Mouse (Mus musculus): ENCODE measurements around the gene Hhat. TPM values are rescaled to one million over a fixed set of nuclear protein-coding genes. Genes with fewer than 3 reads are reported as not detected.

Gene Hhat
- polyA plus RNA-seq, 1 experiment from 2014 or later = 8.0 TPM

GRCm38 (mm10) chr1:192770130-192770494 is 911 bp downstream of the Hhat start:
- Histone ChIP-seq H3K27ac (ENCODE audit: low read depth, low read length) (peak overlapping the region; percentile 87), H3K9ac (ENCODE audit: low read depth, low read length) (peak overlapping the region; percentile 98), H3K4me2 (replicated peaks; ENCODE audit: low read depth, low read length) (peak overlapping the region; percentile 99), H3K4me1 (replicated peaks; ENCODE audit: control insufficient read depth, insufficient read depth, low read length) (no peaks in the 10 kb centered on the region; the same call in 1 of the 2 replicates), H3K9me3 (ENCODE audit: control insufficient read depth, low read length) (no peaks in the 10 kb centered on the region), H3K27me3 (ENCODE audit: control insufficient read depth, insufficient read depth, low read length) (no peaks in the 10 kb centered on the region), H3K4me3 (ENCODE audit: low read depth, low read length) (peak overlapping the region; percentile 74), H3K36me3 (ENCODE audit: control insufficient read depth, insufficient read depth, low read length) (no peaks in the 10 kb centered on the region)
- ATAC-seq (ENCODE audit: low FRiP score) = peak; percentile 80
- DNase-seq (ENCODE audit: low spot score) = peak; percentile 73
- WGBS = 12% methylated on average over 10 of the region's 10 CpGs

DNA sequence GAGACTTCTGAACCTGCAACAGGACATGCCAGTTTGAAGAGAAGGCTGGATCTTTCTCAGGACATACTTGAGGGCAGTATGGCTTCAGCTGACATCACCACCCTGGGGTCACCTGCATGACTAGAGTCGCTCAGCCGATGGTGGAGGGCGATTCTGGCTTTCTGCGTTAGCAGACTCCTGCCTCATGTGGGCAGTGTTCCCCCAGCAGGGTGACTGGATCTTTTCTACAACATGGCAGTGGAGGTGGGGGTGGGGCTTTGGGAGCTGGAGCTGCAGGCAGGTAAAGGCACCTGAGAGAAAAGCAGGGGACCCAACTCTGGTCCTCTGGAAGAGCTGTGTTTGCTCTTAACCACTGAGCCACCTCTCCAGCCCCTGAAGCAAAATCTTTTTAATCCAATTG is 5.5 kb downstream of the Hhat start:
- no peaks in the 10 kb centered on the region for H3K27me3 ChIP-seq (ENCODE audit: control insufficient read depth, insufficient read depth, low read length)
- H3K4me1 ChIP-seq (replicated peaks; ENCODE audit: control insufficient read depth, insufficient read depth, low read length) = no peaks in the 10 kb centered on the region; the same call in 1 of the 2 replicates
- no peak overlapping the region for H3K4me3 ChIP-seq (ENCODE audit: low read depth, low read length)
- 41% methylated on average over 4 of the region's 4 CpGs for WGBS
- no peak overlapping the region for H3K9ac ChIP-seq (ENCODE audit: low read depth, low read length)
- H3K36me3 ChIP-seq (ENCODE audit: control insufficient read depth, insufficient read depth, low read length) = no peaks in the 10 kb centered on the region
- H3K9me3 ChIP-seq (ENCODE audit: control insufficient read depth, low read length) = no peaks in the 10 kb centered on the region
- DNase-seq (ENCODE audit: low spot score) (no peak), ATAC-seq (ENCODE audit: low FRiP score) (no peak)
- no peak overlapping the region for H3K4me2 ChIP-seq (replicated peaks; ENCODE audit: low read depth, low read length)
- H3K27ac ChIP-seq (ENCODE audit: low read depth, low read length) = no peak overlapping the region

- ATAC-seq (ENCODE audit: low FRiP score) (no peak), DNase-seq (ENCODE audit: low spot score) (no peak)
- Histone ChIP-seq H3K4me1 (replicated peaks; ENCODE audit: control insufficient read depth, insufficient read depth, low read length) (no peaks in the 10 kb centered on the region), H3K27ac (ENCODE audit: low read depth, low read length) (no peak overlapping the region), H3K27me3 (ENCODE audit: control insufficient read depth, insufficient read depth, low read length) (no peaks in the 10 kb centered on the region), H3K4me3 (ENCODE audit: low read depth, low read length) (no peak overlapping the region), H3K9me3 (ENCODE audit: control insufficient read depth, low read length) (no peaks in the 10 kb centered on the region), H3K4me2 (replicated peaks; ENCODE audit: low read depth, low read length) (no peak overlapping the region), H3K36me3 (ENCODE audit: control insufficient read depth, insufficient read depth, low read length) (no peaks in the 10 kb centered on the region), H3K9ac (ENCODE audit: low read depth, low read length) (no peak overlapping the region)
- 67% methylated on average over 2 of the region's 2 CpGs for WGBS
Observed at GRCm38 (mm10) chr1:192764547-192764946, 6.5 kb downstream of the Hhat start.

GRCm38 (mm10) chr1:192762946-192763933 is 7.8 kb downstream of the Hhat start:
- DNase-seq (ENCODE audit: low spot score) (no peak), ATAC-seq (ENCODE audit: low FRiP score) (no peak)
- Histone ChIP-seq H3K36me3 (ENCODE audit: control insufficient read depth, insufficient read depth, low read length) (no peaks in the 10 kb centered on the region), H3K27me3 (ENCODE audit: control insufficient read depth, insufficient read depth, low read length) (no peaks in the 10 kb centered on the region), H3K9ac (ENCODE audit: low read depth, low read length) (no peak overlapping the region), H3K9me3 (ENCODE audit: control insufficient read depth, low read length) (no peaks in the 10 kb centered on the region), H3K27ac (ENCODE audit: low read depth, low read length) (no peak overlapping the region), H3K4me3 (ENCODE audit: low read depth, low read length) (no peak overlapping the region), H3K4me2 (replicated peaks; ENCODE audit: low read depth, low read length) (no peak overlapping the region), H3K4me1 (replicated peaks; ENCODE audit: control insufficient read depth, insufficient read depth, low read length) (no peaks in the 10 kb centered on the region)
- WGBS = 80% methylated on average over 7 of the region's 7 CpGs

DNA sequence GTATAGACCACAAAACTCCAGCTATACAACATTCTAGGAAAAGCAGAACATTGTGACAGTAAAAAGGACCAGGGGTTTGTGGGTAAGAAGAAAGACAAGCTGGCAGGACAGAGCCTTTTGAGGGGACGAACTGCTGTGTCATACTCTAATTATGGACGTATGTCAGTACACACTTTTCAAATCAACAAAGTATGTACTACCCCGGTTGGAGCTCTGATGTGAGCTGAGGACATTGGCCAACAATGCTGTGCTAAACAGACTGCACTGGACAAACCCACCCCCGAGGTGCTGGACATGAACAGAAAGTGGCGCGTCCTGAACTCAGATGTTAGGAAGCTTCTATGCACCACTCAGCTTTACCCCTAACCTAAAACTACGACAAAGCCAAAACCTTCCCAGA is 14.3 kb downstream of the Hhat start:
- Histone ChIP-seq H3K36me3 (ENCODE audit: control insufficient read depth, insufficient read depth, low read length) (no peaks in the 10 kb centered on the region), H3K27ac (ENCODE audit: low read depth, low read length) (peak overlapping the region; percentile 82), H3K4me1 (replicated peaks; ENCODE audit: control insufficient read depth, insufficient read depth, low read length) (peaks cover 5% of the 10 kb centered on the region; the same call in 1 of the 2 replicates), H3K27me3 (ENCODE audit: control insufficient read depth, insufficient read depth, low read length) (no peaks in the 10 kb centered on the region), H3K4me2 (replicated peaks; ENCODE audit: low read depth, low read length) (no peak overlapping the region), H3K4me3 (ENCODE audit: low read depth, low read length) (no peak overlapping the region), H3K9ac (ENCODE audit: low read depth, low read length) (no peak overlapping the region), H3K9me3 (ENCODE audit: control insufficient read depth, low read length) (no peaks in the 10 kb centered on the region)
- ATAC-seq (ENCODE audit: low FRiP score) (no peak), DNase-seq (ENCODE audit: low spot score) (no peak)
- whole genome bisulfite sequencing = 87% methylated on average over 7 of the region's 7 CpGs

DNA sequence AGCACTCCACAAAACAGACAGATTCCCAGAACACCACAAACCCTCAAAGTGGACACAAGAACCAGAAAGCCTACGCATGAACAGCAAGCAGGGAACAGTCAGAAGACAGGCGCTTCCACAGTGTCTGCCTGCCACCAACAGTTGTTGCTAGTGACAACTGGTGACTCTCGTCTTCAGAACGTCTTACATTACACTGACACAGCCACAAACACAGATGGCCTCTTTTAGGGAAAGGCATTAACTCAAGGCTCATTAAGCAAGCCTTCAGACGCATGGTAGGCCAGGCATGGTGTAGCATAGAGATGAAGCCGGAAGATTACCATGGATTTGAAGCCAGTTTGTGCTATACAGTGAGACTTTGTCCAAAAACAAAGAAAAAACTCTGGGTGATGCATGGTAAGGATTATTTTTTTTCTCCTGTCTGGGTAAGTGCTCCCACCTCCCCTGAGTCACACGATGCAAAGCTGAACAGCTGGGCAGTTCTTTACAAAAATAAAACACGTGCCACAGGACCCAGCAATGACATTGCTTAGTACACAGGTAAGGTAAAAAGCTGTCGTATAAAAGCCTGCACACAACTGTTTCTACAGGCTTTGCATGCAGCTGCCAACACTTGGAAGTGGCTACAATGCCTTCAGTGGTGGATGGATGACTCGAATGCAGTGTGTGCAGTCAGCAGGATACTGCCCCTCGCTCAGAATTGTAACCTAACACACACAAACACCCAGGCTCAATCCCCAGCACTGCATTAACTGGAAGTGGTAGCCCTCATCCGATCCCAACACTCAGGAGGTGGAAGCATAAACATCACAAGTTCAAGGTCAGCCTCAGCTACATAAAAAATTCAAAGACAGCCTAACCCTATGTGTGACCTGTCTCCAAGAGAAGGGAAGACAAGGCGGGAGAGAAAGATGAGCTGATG is 15.1 kb downstream of the Hhat start:
- Histone ChIP-seq H3K4me3 (ENCODE audit: low read depth, low read length) (no peak overlapping the region), H3K4me1 (replicated peaks; ENCODE audit: control insufficient read depth, insufficient read depth, low read length) (peaks cover 5% of the 10 kb centered on the region; the same call in 1 of the 2 replicates), H3K9ac (ENCODE audit: low read depth, low read length) (peak overlapping the region; percentile 40; the same call in 1 of the 2 replicates), H3K36me3 (ENCODE audit: control insufficient read depth, insufficient read depth, low read length) (no peaks in the 10 kb centered on the region), H3K27ac (ENCODE audit: low read depth, low read length) (peak overlapping the region; percentile 82), H3K27me3 (ENCODE audit: control insufficient read depth, insufficient read depth, low read length) (no peaks in the 10 kb centered on the region), H3K4me2 (replicated peaks; ENCODE audit: low read depth, low read length) (0 out of 2 replicates have a peak overlapping the region, but pooled peaks have one; percentile 7), H3K9me3 (ENCODE audit: control insufficient read depth, low read length) (no peaks in the 10 kb centered on the region)
- WGBS = 44% methylated on average over 13 of the region's 13 CpGs
- ATAC-seq (ENCODE audit: low FRiP score) (peak; percentile 91), DNase-seq (ENCODE audit: low spot score) (peak; percentile 66)

GRCm38 (mm10) chr1:192755246-192755645 is 15.8 kb downstream of the Hhat start:
- WGBS = 38% methylated on average over 13 of the region's 13 CpGs

DNA sequence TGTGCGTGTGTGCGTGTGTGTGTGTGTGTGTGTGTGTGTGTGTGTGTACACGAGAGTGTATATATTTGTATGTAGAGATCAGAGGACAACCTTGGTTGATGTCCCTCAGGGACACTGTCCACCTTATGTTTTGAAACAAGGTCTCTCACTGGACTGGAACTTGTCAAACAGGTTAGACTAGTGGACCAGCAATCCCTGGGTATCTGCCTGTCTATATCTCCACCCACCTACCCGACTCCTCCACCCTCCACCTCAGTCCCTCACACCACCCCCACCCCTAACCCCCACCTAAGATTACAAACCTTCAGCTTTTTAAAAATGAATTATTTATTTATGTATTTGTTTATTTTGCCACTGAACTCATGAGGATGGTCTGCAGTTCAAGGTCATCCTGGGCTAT is 16.8 kb downstream of the Hhat start:
- 90% methylated on average over 4 of the region's 4 CpGs for WGBS
- no peaks in the 10 kb centered on the region for H3K36me3 ChIP-seq (ENCODE audit: control insufficient read depth, insufficient read depth, low read length)
- ATAC-seq (ENCODE audit: low FRiP score) = no peak

More at GRCm38 (mm10) chr1:192755246-192755645, 15.8 kb downstream of the Hhat start:
- Histone ChIP-seq H3K4me1 (replicated peaks; ENCODE audit: control insufficient read depth, insufficient read depth, low read length) (peaks cover 5% of the 10 kb centered on the region; the same call in 1 of the 2 replicates), H3K27me3 (ENCODE audit: control insufficient read depth, insufficient read depth, low read length) (no peaks in the 10 kb centered on the region), H3K36me3 (ENCODE audit: control insufficient read depth, insufficient read depth, low read length) (no peaks in the 10 kb centered on the region), H3K9ac (ENCODE audit: low read depth, low read length) (peak overlapping the region; percentile 40; the same call in 1 of the 2 replicates), H3K9me3 (ENCODE audit: control insufficient read depth, low read length) (no peaks in the 10 kb centered on the region), H3K4me2 (replicated peaks; ENCODE audit: low read depth, low read length) (peak overlapping the region; percentile 19; the same call in 1 of the 2 replicates), H3K27ac (ENCODE audit: low read depth, low read length) (peak overlapping the region; percentile 82), H3K4me3 (ENCODE audit: low read depth, low read length) (no peak overlapping the region)
- DNase-seq (ENCODE audit: low spot score) (peak; percentile 49), ATAC-seq (ENCODE audit: low FRiP score) (peak; percentile 56)

More for the DNA sequence above, 16.8 kb downstream of the Hhat start:
- no peaks in the 10 kb centered on the region for H3K9me3 ChIP-seq (ENCODE audit: control insufficient read depth, low read length)
- no peak overlapping the region for H3K4me2 ChIP-seq (replicated peaks; ENCODE audit: low read depth, low read length)
- no peak overlapping the region for H3K9ac ChIP-seq (ENCODE audit: low read depth, low read length)
- peaks cover 5% of the 10 kb centered on the region; the same call in 1 of the 2 replicates for H3K4me1 ChIP-seq (replicated peaks; ENCODE audit: control insufficient read depth, insufficient read depth, low read length)
- H3K27ac ChIP-seq (ENCODE audit: low read depth, low read length) = no peak overlapping the region
- H3K27me3 ChIP-seq (ENCODE audit: control insufficient read depth, insufficient read depth, low read length) = no peaks in the 10 kb centered on the region
- no peak overlapping the region for H3K4me3 ChIP-seq (ENCODE audit: low read depth, low read length)
- no peak for DNase-seq (ENCODE audit: low spot score)

Data from hindbrain, embryonic 11.5 days (tissue).